ENCODE assay signal across 21 mouse cellular contexts in the genomic region with DNA sequence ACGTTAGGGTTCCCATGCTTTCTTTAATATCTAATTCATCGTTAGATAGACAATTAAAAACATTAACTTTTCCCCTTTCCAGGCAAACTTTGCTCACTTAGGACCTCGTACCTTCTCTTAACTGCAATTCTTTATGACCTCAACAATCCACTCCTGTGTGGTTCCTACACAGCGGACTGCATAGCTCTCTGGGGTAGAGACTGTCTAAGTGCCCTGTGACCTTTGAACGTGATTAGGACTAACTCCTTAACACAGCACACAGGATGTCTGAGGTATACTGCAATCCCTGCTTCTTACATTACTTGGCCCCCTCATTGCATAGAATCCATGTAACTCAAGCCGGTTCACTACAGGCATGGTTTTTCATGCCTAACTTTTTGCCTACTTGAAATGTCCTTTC.
"Had no signal": no experiment of that assay in that cellular context is flagged by ENCODE, and none has a peak within 500 bp of the region (broad histone marks: within the 10 kb centered on the region; RNA-seq: fewer than 3 reads in every experiment).

No protein-coding gene starts in this region.

- H3K27ac ChIP-seq: lung, embryonic 15.5 days; macrophage; midbrain, embryonic 12.5 days; neural tube, embryonic 13.5 days; neural tube, embryonic 15.5 days had no signal

- H3K36me3 ChIP-seq: lung, embryonic 15.5 days; midbrain, embryonic 12.5 days; neural tube, embryonic 13.5 days; neural tube, embryonic 15.5 days had no signal

- ATAC-seq: lung, postnatal 0 days; midbrain, embryonic 16.5 days had no signal

- H3K4me1 ChIP-seq: lung, embryonic 15.5 days; megakaryocyte, embryonic 14.5 days had no signal

- DNase-seq: lung, adult 2 months; lung, postnatal 14 days; lung, postnatal 36 days; midbrain, embryonic 14.5 days; retina, postnatal 1 day; right cerebral cortex, adult 18-20 months; right cerebral cortex, postnatal 25 days; right cerebral cortex, postnatal 4 days; spleen, adult 18-20 months; thymus, adult 18-20 months; thymus, postnatal 14 days; thymus, postnatal 36 days had no signal

- H3K4me2 ChIP-seq: lung, embryonic 15.5 days; midbrain, embryonic 12.5 days; neural tube, embryonic 13.5 days; neural tube, embryonic 15.5 days had no signal

- H3K4me3 ChIP-seq: lung, embryonic 15.5 days; megakaryocyte, embryonic 14.5 days; midbrain, embryonic 12.5 days; myocyte; neural tube, embryonic 13.5 days; neural tube, embryonic 15.5 days had no signal

- H3K9me3 ChIP-seq: lung, embryonic 15.5 days; midbrain, embryonic 12.5 days; neural tube, embryonic 13.5 days; neural tube, embryonic 15.5 days had no signal

- H3K27me3 ChIP-seq: megakaryocyte, embryonic 14.5 days; midbrain, embryonic 12.5 days; neural tube, embryonic 13.5 days had no signal

- H3K9ac ChIP-seq: lung, embryonic 15.5 days; midbrain, embryonic 12.5 days; neural tube, embryonic 13.5 days; neural tube, embryonic 15.5 days had no signal
